Mouse (Mus musculus): ENCODE results near the gene Lta. TPM values are rescaled to one million over a fixed set of nuclear protein-coding genes. Genes with fewer than 3 reads are reported as not detected.

Lta gene
- polyA plus RNA-seq, 1 experiment, result 26.8 TPM

- no peak overlapping the region for H3K27ac ChIP-seq (ENCODE audit: insufficient read depth, low read length)
- TF ChIP-seq CTCF (IDR thresholded peaks at IDR 0.05; ENCODE audit: extremely low read depth, insufficient read depth, insufficient read length, insufficient replicate concordance) (peak; percentile 44; the same call in 1 of the 2 replicates), POLR2A (IDR thresholded peaks at IDR 0.05; ENCODE audit: low read depth, low read length) (no peak)
- peak; percentile 74 to 79 for DNase-seq (ENCODE audit: low read depth in 1 of 2, low spot score in 2 of 2)
- peaks cover 5% of the 10 kb centered on the region for H3K36me3 ChIP-seq (ENCODE audit: control insufficient read depth, insufficient read depth, low read length)
- H3K4me3 ChIP-seq (ENCODE audit: extremely low read depth, insufficient read depth, insufficient read length), result no peak overlapping the region
- H3K4me1 ChIP-seq (ENCODE audit: control insufficient read depth, insufficient read depth, insufficient read length), result peaks cover 11% of the 10 kb centered on the region; the same call in 1 of the 2 replicates
- H3K27me3 ChIP-seq (ENCODE audit: control insufficient read depth, insufficient read depth, low read length), result no peaks in the 10 kb centered on the region
- 72% methylated on average over 8 of the region's 8 CpGs for WGBS
Measured at GRCm38 (mm10) chr17:35166352-35167035, 38.7 kb downstream of the Lta start.

- no peaks in the 10 kb centered on the region for H3K27me3 ChIP-seq (ENCODE audit: control insufficient read depth, insufficient read depth, low read length)
- peak overlapping the region; percentile 90; the same call in 1 of the 2 replicates for H3K4me3 ChIP-seq (ENCODE audit: extremely low read depth, insufficient read depth, insufficient read length)
- TF ChIP-seq POLR2A (IDR thresholded peaks at IDR 0.05; ENCODE audit: low read depth, low read length) (no peak), CTCF (IDR thresholded peaks at IDR 0.05; ENCODE audit: extremely low read depth, insufficient read depth, insufficient read length, insufficient replicate concordance) (no peak)
- H3K27ac ChIP-seq (ENCODE audit: insufficient read depth, low read length), result peak overlapping the region; percentile 100
- H3K4me1 ChIP-seq (ENCODE audit: control insufficient read depth, insufficient read depth, insufficient read length), result peaks cover 9% of the 10 kb centered on the region; the same call in 1 of the 2 replicates
- H3K36me3 ChIP-seq (ENCODE audit: control insufficient read depth, insufficient read depth, low read length), result peaks cover 14% of the 10 kb centered on the region
- WGBS, result 23% methylated on average over 12 of the region's 12 CpGs
- no peak for DNase-seq (ENCODE audit: low read depth in 1 of 2, low spot score in 2 of 2)
Measured at GRCm38 (mm10) chr17:35165451-35166155, 39.5 kb downstream of the Lta start.

- Histone ChIP-seq H3K36me3 (ENCODE audit: control insufficient read depth, insufficient read depth, low read length) (peaks cover 22% of the 10 kb centered on the region), H3K27me3 (ENCODE audit: control insufficient read depth, insufficient read depth, low read length) (no peaks in the 10 kb centered on the region), H3K4me3 (ENCODE audit: extremely low read depth, insufficient read depth, insufficient read length) (peak within 1 kb of the TSS; percentile 90), H3K27ac (ENCODE audit: insufficient read depth, low read length) (peak within 1 kb of the TSS; percentile 100), H3K4me1 (ENCODE audit: control insufficient read depth, insufficient read depth, insufficient read length) (peaks cover 9% of the 10 kb centered on the region; the same call in 1 of the 2 replicates)
- whole genome bisulfite sequencing, result under 1% methylated on average over 72 of the region's 89 CpGs
- TF ChIP-seq POLR2A (IDR thresholded peaks at IDR 0.05; ENCODE audit: low read depth, low read length) (peak; percentile 78), CTCF (IDR thresholded peaks at IDR 0.05; ENCODE audit: extremely low read depth, insufficient read depth, insufficient read length, insufficient replicate concordance) (no peak)
- peak; percentile 95 to 99 for DNase-seq (ENCODE audit: low read depth in 1 of 2, low spot score in 2 of 2)
Measured at GRCm38 (mm10) chr17:35164568-35165450, 40.3 kb downstream of the Lta start, which contains the start of gene Prrc2a. Gene Prrc2a, minus strand, starts transcription at chr17:35164897.

GRCm38 (mm10) chr17:35164218-35164567, 41.0 kb downstream of the Lta start:
- TF ChIP-seq POLR2A (IDR thresholded peaks at IDR 0.05; ENCODE audit: low read depth, low read length) (no peak), CTCF (IDR thresholded peaks at IDR 0.05; ENCODE audit: extremely low read depth, insufficient read depth, insufficient read length, insufficient replicate concordance) (no peak)

GRCm38 (mm10) chr17:35163326-35164081, 41.6 kb downstream of the Lta start:
- peaks cover 34% of the 10 kb centered on the region for H3K36me3 ChIP-seq (ENCODE audit: control insufficient read depth, insufficient read depth, low read length)
- WGBS, result 8% methylated on average over 8 of the region's 8 CpGs
- peaks cover 6% of the 10 kb centered on the region; the same call in 1 of the 2 replicates for H3K4me1 ChIP-seq (ENCODE audit: control insufficient read depth, insufficient read depth, insufficient read length)
- H3K27ac ChIP-seq (ENCODE audit: insufficient read depth, low read length), result peak overlapping the region; percentile 86; the same call in 1 of the 2 replicates
- no peak for TF ChIP-seq CTCF (IDR thresholded peaks at IDR 0.05; ENCODE audit: extremely low read depth, insufficient read depth, insufficient read length, insufficient replicate concordance)
- no peak for TF ChIP-seq POLR2A (IDR thresholded peaks at IDR 0.05; ENCODE audit: low read depth, low read length)
- DNase-seq (ENCODE audit: low read depth in 1 of 2, low spot score in 2 of 2), result no peak
- peak overlapping the region; percentile 84 for H3K4me3 ChIP-seq (ENCODE audit: extremely low read depth, insufficient read depth, insufficient read length)
- H3K27me3 ChIP-seq (ENCODE audit: control insufficient read depth, insufficient read depth, low read length), result no peaks in the 10 kb centered on the region

More at GRCm38 (mm10) chr17:35164218-35164567, 41.0 kb downstream of the Lta start:
- Histone ChIP-seq H3K36me3 (ENCODE audit: control insufficient read depth, insufficient read depth, low read length) (peaks cover 28% of the 10 kb centered on the region), H3K27ac (ENCODE audit: insufficient read depth, low read length) (peak overlapping the region; percentile 86), H3K27me3 (ENCODE audit: control insufficient read depth, insufficient read depth, low read length) (no peaks in the 10 kb centered on the region), H3K4me3 (ENCODE audit: extremely low read depth, insufficient read depth, insufficient read length) (peak overlapping the region; percentile 84), H3K4me1 (ENCODE audit: control insufficient read depth, insufficient read depth, insufficient read length) (peaks cover 9% of the 10 kb centered on the region; the same call in 1 of the 2 replicates)
- WGBS, result 0% methylated on average over 21 of the region's 28 CpGs
- no peak for DNase-seq (ENCODE audit: low read depth in 1 of 2, low spot score in 2 of 2)

- no peak overlapping the region for H3K27ac ChIP-seq (ENCODE audit: insufficient read depth, low read length)
- DNase-seq (ENCODE audit: low read depth in 1 of 2, low spot score in 2 of 2), result no peak
- H3K4me3 ChIP-seq (ENCODE audit: extremely low read depth, insufficient read depth, insufficient read length), result no peak overlapping the region
- 53% methylated on average over 12 of the region's 12 CpGs for WGBS
- peaks cover 41% of the 10 kb centered on the region for H3K36me3 ChIP-seq (ENCODE audit: control insufficient read depth, insufficient read depth, low read length)
- peaks cover 6% of the 10 kb centered on the region; the same call in 1 of the 2 replicates for H3K4me1 ChIP-seq (ENCODE audit: control insufficient read depth, insufficient read depth, insufficient read length)
- H3K27me3 ChIP-seq (ENCODE audit: control insufficient read depth, insufficient read depth, low read length), result no peaks in the 10 kb centered on the region
- TF ChIP-seq POLR2A (IDR thresholded peaks at IDR 0.05; ENCODE audit: low read depth, low read length) (no peak), CTCF (IDR thresholded peaks at IDR 0.05; ENCODE audit: extremely low read depth, insufficient read depth, insufficient read length, insufficient replicate concordance) (no peak)
Measured at GRCm38 (mm10) chr17:35162730-35163129, 42.4 kb downstream of the Lta start.

Data from spleen, adult 2 months (tissue).